Mouse (Mus musculus) erythroblast, embryonic 14.5 days (primary cell): ENCODE results near the gene Arhgap23. TPM values are rescaled to one million over a fixed set of nuclear protein-coding genes. Genes with fewer than 3 reads are reported as not detected.
A peak's percentile ranks its signal among the peaks of the same experiment; 100 is the strongest.

Experiments
- H3K27me3 ChIP-seq: 2 replicates; pipeline ENCODE4 v1.6.1; 2012; ENCODE audit warnings: inconsistent platforms; ENCODE audit not compliant: control insufficient read depth
- H3K36me3 ChIP-seq: 2 replicates; pipeline ENCODE4 v1.6.1; 2012; ENCODE audit warnings: mild to moderate bottlenecking, inconsistent platforms; ENCODE audit not compliant: control insufficient read depth
- H3K4me1 ChIP-seq: 2 replicates; pipeline ENCODE4 v1.6.1; 2012; ENCODE audit warnings: inconsistent platforms; ENCODE audit not compliant: control insufficient read depth
- H3K4me3 ChIP-seq: replicated peaks from 2 replicates; pipeline ENCODE3; 2012; ENCODE audit warnings: moderate library complexity, mild to moderate bottlenecking, inconsistent platforms
- H3K9me3 ChIP-seq: 2 replicates; pipeline ENCODE4 v1.6.1; 2012; ENCODE audit warnings: low read length, inconsistent platforms, mixed read lengths; ENCODE audit not compliant: control insufficient read depth
- GATA1 ChIP-seq: IDR thresholded peaks from 2 replicates; pipeline ENCODE4 v1.6.1; 2012; ENCODE audit warnings: low read length, inconsistent platforms, mixed read lengths
- TAL1 ChIP-seq: IDR thresholded peaks from 3 replicates; pipeline ENCODE4 v1.6.1; 2012; ENCODE audit warnings: low read length, inconsistent platforms, mixed read lengths
- polyA plus RNA-seq: library from polyadenylated mRNA; stranded (reverse); fragments of >175 nt; gene quantifications from 2 replicates; pipeline ENCODE4 v1.2.3, GENCODE M21; 2012

The Arhgap23 gene
- polyA plus RNA-seq, 1 experiment = 30.6 TPM

GRCm38 (mm10) chr11:97502383-97502782, 87.0 kb downstream of the Arhgap23 start:
- H3K27me3 ChIP-seq = peaks cover 24% of the 10 kb centered on the region
- TF ChIP-seq GATA1 (no peak), TAL1 (no peak)
- no peak overlapping the region for H3K4me3 ChIP-seq
- peaks cover 50% of the 10 kb centered on the region for H3K36me3 ChIP-seq
- H3K9me3 ChIP-seq = peaks cover 25% of the 10 kb centered on the region
- H3K4me1 ChIP-seq = no peaks in the 10 kb centered on the region

GRCm38 (mm10) chr11:97502846-97503245, 87.5 kb downstream of the Arhgap23 start:
- Histone ChIP-seq H3K36me3 (peaks cover 46% of the 10 kb centered on the region), H3K4me1 (no peaks in the 10 kb centered on the region), H3K4me3 (no peak overlapping the region)

GRCm38 (mm10) chr11:97505784-97506183, 90.5 kb downstream of the Arhgap23 start:
- no peak for TF ChIP-seq TAL1
- Histone ChIP-seq H3K4me3 (no peak overlapping the region), H3K4me1 (0 out of 2 replicates have a peak, but pooled peaks cover 2% of the 10 kb centered on the region), H3K36me3 (peaks cover 16% of the 10 kb centered on the region), H3K27me3 (peaks cover 9% of the 10 kb centered on the region), H3K9me3 (peaks cover 4% of the 10 kb centered on the region)

More at GRCm38 (mm10) chr11:97502846-97503245, 87.5 kb downstream of the Arhgap23 start:
- TF ChIP-seq TAL1 (no peak), GATA1 (no peak)
- peaks cover 25% of the 10 kb centered on the region for H3K9me3 ChIP-seq
- peaks cover 24% of the 10 kb centered on the region for H3K27me3 ChIP-seq

GRCm38 (mm10) chr11:97506331-97506730, 91.0 kb downstream of the Arhgap23 start:
- Histone ChIP-seq H3K4me1 (peaks cover 4% of the 10 kb centered on the region; the same call in 1 of the 2 replicates), H3K9me3 (no peaks in the 10 kb centered on the region), H3K4me3 (no peak overlapping the region), H3K36me3 (peaks cover 11% of the 10 kb centered on the region), H3K27me3 (peaks cover 4% of the 10 kb centered on the region)
- TF ChIP-seq TAL1 (no peak), GATA1 (no peak)

- peaks cover 3% of the 10 kb centered on the region for H3K27me3 ChIP-seq
- H3K4me3 ChIP-seq = no peak overlapping the region
- no peaks in the 10 kb centered on the region for H3K36me3 ChIP-seq
- no peak for TF ChIP-seq GATA1
- no peak for TF ChIP-seq TAL1
- no peaks in the 10 kb centered on the region for H3K9me3 ChIP-seq
- peaks cover 16% of the 10 kb centered on the region for H3K4me1 ChIP-seq
Observed at GRCm38 (mm10) chr11:97508198-97508597, 92.9 kb downstream of the Arhgap23 start.

GRCm38 (mm10) chr11:97509058-97509457, 93.7 kb downstream of the Arhgap23 start:
- TF ChIP-seq GATA1 = no peak

GRCm38 (mm10) chr11:97509715-97510485, 94.6 kb downstream of the Arhgap23 start:
- peaks cover 16% of the 10 kb centered on the region for H3K4me1 ChIP-seq
- peaks cover 3% of the 10 kb centered on the region for H3K27me3 ChIP-seq
- no peaks in the 10 kb centered on the region for H3K36me3 ChIP-seq
- no peaks in the 10 kb centered on the region for H3K9me3 ChIP-seq
- TF ChIP-seq TAL1 = no peak
- no peak for TF ChIP-seq GATA1
- no peak overlapping the region for H3K4me3 ChIP-seq

More at GRCm38 (mm10) chr11:97509058-97509457, 93.7 kb downstream of the Arhgap23 start:
- Histone ChIP-seq H3K4me3 (no peak overlapping the region), H3K36me3 (no peaks in the 10 kb centered on the region), H3K9me3 (no peaks in the 10 kb centered on the region), H3K4me1 (peaks cover 16% of the 10 kb centered on the region), H3K27me3 (peaks cover 3% of the 10 kb centered on the region)

- Histone ChIP-seq H3K27me3 (peaks cover 3% of the 10 kb centered on the region), H3K9me3 (no peaks in the 10 kb centered on the region), H3K4me1 (peaks cover 16% of the 10 kb centered on the region), H3K4me3 (peak overlapping the region; percentile 49), H3K36me3 (no peaks in the 10 kb centered on the region)
- no peak for TF ChIP-seq GATA1
Observed at GRCm38 (mm10) chr11:97510966-97511660, 95.8 kb downstream of the Arhgap23 start.

- Histone ChIP-seq H3K4me1 (peaks cover 16% of the 10 kb centered on the region), H3K36me3 (no peaks in the 10 kb centered on the region)
- TF ChIP-seq GATA1 = no peak
- no peak for TF ChIP-seq TAL1
Observed at GRCm38 (mm10) chr11:97511661-97512369, 96.5 kb downstream of the Arhgap23 start.

More at GRCm38 (mm10) chr11:97511661-97512369, 96.5 kb downstream of the Arhgap23 start:
- Histone ChIP-seq H3K9me3 (no peaks in the 10 kb centered on the region), H3K4me3 (peak overlapping the region; percentile 49), H3K27me3 (peaks cover 3% of the 10 kb centered on the region)
